Mouse (Mus musculus): ENCODE data around the gene Gm17482.

Gene Gm17482

GRCm38 (mm10) chr6:115293877-115294276 is 66.7 kb downstream of the Gm17482 start:
- no peak for DNase-seq

- no peak for DNase-seq
These were observed 80.0 kb downstream of the Gm17482 start for GRCm38 (mm10) chr6:115307134-115307533.

Measured in cerebellum, postnatal 36 days (tissue).